Mouse (Mus musculus) large intestine, adult 2 months (tissue): ENCODE data around the gene Ccr10. TPM values are rescaled to one million over a fixed set of nuclear protein-coding genes. Genes with fewer than 3 reads are reported as not detected.
"Not testable (repeated sequence)": the region's sequence is repeated elsewhere in the genome, so short reads cannot be mapped to it uniquely, and the experiment has no call there.

Source experiments
- DNase-seq: peaks from one replicate; pipeline ENCODE4 v3.0.0-alpha.2; 2012; ENCODE audit warnings: low read depth, low spot score
- WGBS: fragments of 180-500 bp; shearing (Covaris S2); methylation state at CpG from one replicate; pipeline ENCODE4 v1.1.7; 2018; 5-methylcytosine and 5-hydroxymethylcytosine counted together
- polyA plus RNA-seq: library from polyadenylated mRNA; depleted of rRNA; stranded (reverse); fragments of >200 nt; gene quantifications from 2 replicates; pipeline ENCODE4 v1.2.3, GENCODE M21; 2012; rRNA removed

Gene Ccr10
- polyA plus RNA-seq, 1 experiment = 9.2 TPM

DNA sequence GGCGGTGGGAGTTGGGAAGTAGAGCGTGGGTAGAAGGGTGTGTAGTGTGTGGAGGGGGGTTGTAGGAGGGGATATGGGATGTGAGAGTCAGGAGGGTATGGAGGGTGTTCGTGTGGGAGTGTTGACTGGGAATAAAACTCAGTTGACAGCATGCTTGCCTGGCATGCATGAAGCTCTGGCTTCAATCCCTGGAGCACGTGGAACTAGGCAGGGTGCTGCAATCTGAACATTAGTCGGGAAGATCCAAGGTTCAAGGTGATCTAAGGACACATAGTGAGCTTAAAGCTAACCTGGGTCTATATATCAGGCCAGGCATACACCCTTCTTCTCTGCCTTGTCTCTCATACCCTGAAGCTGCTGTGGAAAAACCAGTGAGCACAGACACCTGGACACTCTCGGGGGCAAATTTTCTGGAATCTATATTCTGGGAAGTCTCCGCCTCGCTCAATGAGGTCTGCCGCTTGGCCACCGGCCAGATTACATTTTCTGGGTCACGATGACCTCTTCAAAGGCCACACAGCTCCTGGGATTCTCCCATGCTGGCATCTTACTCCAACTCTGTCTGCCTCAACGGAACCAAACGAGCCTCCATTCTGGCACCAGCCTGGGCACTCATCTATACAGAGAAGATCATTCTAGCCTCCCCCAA, 40.9 kb downstream of the Ccr10 start:
- no peak for DNase-seq
- 67% methylated on average over 13 of the region's 13 CpGs for WGBS

GRCm38 (mm10) chr11:101133037-101133436, 42.2 kb downstream of the Ccr10 start:
- WGBS = 70% methylated on average over 12 of the region's 12 CpGs
- DNase-seq = no peak

- DNase-seq = no peak
These were observed 43.5 kb downstream of the Ccr10 start for GRCm38 (mm10) chr11:101131701-101132100.

GRCm38 (mm10) chr11:101131187-101131586, 44.1 kb downstream of the Ccr10 start:
- WGBS = 78% methylated on average over 2 of the region's 2 CpGs
- no peak for DNase-seq

More at GRCm38 (mm10) chr11:101131701-101132100, 43.5 kb downstream of the Ccr10 start:
- WGBS = 86% methylated on average over 6 of the region's 6 CpGs

DNA sequence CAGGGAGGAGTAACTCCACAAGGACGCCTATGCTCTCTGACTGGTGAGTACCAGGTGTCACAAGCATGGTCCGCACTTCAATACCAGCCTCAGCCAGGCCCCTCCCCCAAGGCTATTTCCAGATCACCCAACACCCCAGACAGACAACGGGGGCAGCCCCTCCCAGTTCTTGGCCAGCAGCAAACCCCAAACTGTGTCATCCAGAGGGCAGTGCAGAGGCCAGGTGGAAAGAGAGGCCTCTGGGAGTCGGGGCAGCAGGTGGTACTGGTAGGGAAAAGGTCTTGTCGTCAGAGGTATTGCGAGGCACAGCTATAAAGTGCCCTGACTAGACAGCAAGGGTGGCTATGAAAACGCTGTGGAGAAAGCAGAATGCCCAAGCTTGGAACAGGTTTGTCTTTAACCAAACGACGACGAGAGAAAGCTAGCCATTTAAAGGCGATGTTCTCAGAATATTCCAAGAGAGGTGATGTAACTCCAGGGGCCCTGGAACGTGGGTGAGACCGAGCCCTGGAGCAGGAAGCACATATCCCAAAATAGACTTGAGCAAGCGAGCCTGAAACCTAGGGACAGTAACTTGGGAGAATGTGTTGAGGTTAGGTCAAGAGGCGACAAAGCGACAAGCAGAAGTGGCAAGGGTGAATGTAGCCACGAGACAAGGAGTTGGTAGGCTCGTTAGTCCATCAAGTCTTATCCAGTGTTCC, 45.0 kb downstream of the Ccr10 start:
- DNase-seq = no peak
- 23% methylated on average over 18 of the region's 18 CpGs for WGBS

GRCm38 (mm10) chr11:101128996-101129577, 46.2 kb downstream of the Ccr10 start:
- DNase-seq = no peak
- 78% methylated on average over 11 of the region's 11 CpGs for WGBS

- no peak for DNase-seq
- 93% methylated on average over 1 of the region's 1 CpGs for WGBS
These were observed 48.2 kb downstream of the Ccr10 start for GRCm38 (mm10) chr11:101127075-101127474.

DNA sequence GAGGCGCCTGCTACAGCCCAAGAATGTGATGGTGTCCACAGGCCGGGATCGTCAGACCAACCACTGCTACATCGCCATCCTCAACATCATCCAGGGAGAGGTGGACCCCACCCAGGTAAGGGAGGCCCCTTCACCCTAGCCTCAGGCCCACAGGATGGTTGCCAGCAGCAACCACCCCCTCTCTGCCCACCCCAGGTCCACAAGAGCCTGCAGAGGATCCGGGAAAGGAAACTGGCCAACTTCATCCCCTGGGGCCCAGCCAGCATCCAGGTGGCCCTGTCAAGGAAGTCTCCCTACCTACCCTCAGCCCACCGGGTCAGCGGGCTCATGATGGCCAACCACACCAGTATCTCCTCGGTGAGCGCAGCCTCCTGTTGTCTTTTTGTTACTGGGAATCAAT, 50.2 kb downstream of the Ccr10 start:
- WGBS = 92% methylated on average over 9 of the region's 9 CpGs
- DNase-seq = not testable (repeated sequence)

DNA sequence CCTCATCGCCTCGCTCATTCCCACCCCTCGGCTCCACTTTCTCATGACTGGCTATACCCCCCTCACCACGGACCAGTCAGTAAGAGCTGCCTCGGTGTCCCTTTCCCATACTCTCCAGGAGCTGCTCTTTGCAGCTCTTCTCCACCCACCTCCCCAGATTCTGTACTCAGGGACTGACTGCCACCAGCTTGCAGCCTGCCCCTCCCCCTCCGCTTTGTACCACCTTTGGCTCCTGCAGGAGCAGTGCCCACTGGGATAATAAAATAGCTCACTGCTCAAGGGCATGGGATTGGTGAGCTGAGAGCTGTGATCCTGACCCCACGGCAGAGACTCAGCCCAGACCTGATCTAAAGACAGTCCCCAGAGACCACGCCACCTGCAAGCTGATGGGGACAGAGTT, 50.7 kb downstream of the Ccr10 start:
- DNase-seq = not testable (repeated sequence)
- 95% methylated on average over 8 of the region's 8 CpGs for WGBS

Other genes with a start within 250 kb of the Ccr10 start
- gene Stat3, start 235.9 kb downstream of the Ccr10 start, polyA plus RNA-seq = 102 and 120 TPM in 2 replicates
- gene Cavin1, start 204.6 kb downstream of the Ccr10 start, polyA plus RNA-seq = 33.4 and 36.4 TPM in 2 replicates
- gene Atp6v0a1, start 166.0 kb downstream of the Ccr10 start, polyA plus RNA-seq = 48.4 and 73.0 TPM in 2 replicates
- gene Naglu, start 105.4 kb downstream of the Ccr10 start, polyA plus RNA-seq = 12.9 and 13.6 TPM in 2 replicates
- gene Hsd17b1, start 97.0 kb downstream of the Ccr10 start, polyA plus RNA-seq = 0.26 and 0.29 TPM in 2 replicates
- 38.1 and 46.5 TPM in 2 replicates for gene Coasy, start 92.9 kb downstream of the Ccr10 start, polyA plus RNA-seq
- gene Mlx, start 88.2 kb downstream of the Ccr10 start, polyA plus RNA-seq = 144 and 164 TPM in 2 replicates
- gene Psmc3ip, start 80.0 kb downstream of the Ccr10 start, polyA plus RNA-seq = 1.3 and 1.7 TPM in 2 replicates
- 53.7 and 67.9 TPM in 2 replicates for gene Retreg3, start 55.5 kb downstream of the Ccr10 start, polyA plus RNA-seq
- 14.4 and 17.8 TPM in 2 replicates for gene Tubg1, start 55.5 kb downstream of the Ccr10 start, polyA plus RNA-seq
- 1.8 and 2.3 TPM in 2 replicates for gene Tubg2, start 19.5 kb downstream of the Ccr10 start, polyA plus RNA-seq
- 2.4 and 2.6 TPM in 2 replicates for gene Cntnap1, start 4.9 kb downstream of the Ccr10 start, polyA plus RNA-seq
- 22.9 and 31.4 TPM in 2 replicates for gene Plekhh3, start 4.1 kb downstream of the Ccr10 start, polyA plus RNA-seq
- 22.1 and 30.6 TPM in 2 replicates for gene Ezh1, start 51.0 kb upstream of the Ccr10 start, polyA plus RNA-seq
- gene Ramp2, start 70.6 kb upstream of the Ccr10 start, polyA plus RNA-seq = 38.9 and 40.8 TPM in 2 replicates
- 80.6 and 82.2 TPM in 2 replicates for gene Vps25, start 78.3 kb upstream of the Ccr10 start, polyA plus RNA-seq
- gene Wnk4, start 85.1 kb upstream of the Ccr10 start, polyA plus RNA-seq = 4.5 and 5.1 TPM in 2 replicates
- gene Cntd1, start 103.6 kb upstream of the Ccr10 start, polyA plus RNA-seq = 0.21 and 0.37 TPM in 2 replicates
- gene Coa3, start 103.7 kb upstream of the Ccr10 start, polyA plus RNA-seq = 336 and 344 TPM in 2 replicates
- 59.8 and 107 TPM in 2 replicates for gene Becn1, start 126.8 kb upstream of the Ccr10 start, polyA plus RNA-seq
- 52.4 and 56.6 TPM in 2 replicates for gene Psme3, start 140.8 kb upstream of the Ccr10 start, polyA plus RNA-seq
- 4.3 and 6.9 TPM in 2 replicates for gene Aoc2, start 149.6 kb upstream of the Ccr10 start, polyA plus RNA-seq
- 10.9 and 16.1 TPM in 2 replicates for gene Aoc3, start 155.2 kb upstream of the Ccr10 start, polyA plus RNA-seq
- 5.1 and 20.6 TPM in 2 replicates for gene G6pc, start 192.1 kb upstream of the Ccr10 start, polyA plus RNA-seq
- gene Aarsd1, start 242.2 kb upstream of the Ccr10 start, polyA plus RNA-seq = 17.0 and 17.9 TPM in 2 replicates
- gene Gm27029, start 249.4 kb upstream of the Ccr10 start, polyA plus RNA-seq = 0.32 and 0.41 TPM in 2 replicates
- gene Rundc1, start 249.6 kb upstream of the Ccr10 start, polyA plus RNA-seq = 19.7 and 23.6 TPM in 2 replicates
- 1.8 and 3.2 TPM in 2 replicates for gene Ptges3l, start 249.9 kb upstream of the Ccr10 start, polyA plus RNA-seq